Mouse (Mus musculus): ENCODE measurements around the gene Dgcr2.

- no peak for TF ChIP-seq POLR2A (IDR thresholded peaks at IDR 0.05; ENCODE audit: low read depth, low read length)
- TF ChIP-seq CTCF (IDR thresholded peaks at IDR 0.05; ENCODE audit: extremely low read depth, insufficient read length, insufficient replicate concordance, low read depth, low read length) = no peak
These were observed 63.8 kb downstream of the Dgcr2 start for GRCm38 (mm10) chr16:17834543-17834942.

Measured in small intestine, adult 2 months (tissue).